Mouse (Mus musculus) neural tube, embryonic 13.5 days (tissue): Measurements from ENCODE around the gene Apoa2. TPM values are rescaled to one million over a fixed set of nuclear protein-coding genes. Genes with fewer than 3 reads are reported as not detected.

Experiments used
- ATAC-seq: fragments of 200-750 bp; cut with Nextera tagmentation; 2 replicates; pipeline ENCODE4 v1.8.0; 2017; ENCODE audit warnings: low read depth, mild to moderate bottlenecking, moderate TSS enrichment, moderate library complexity
- H3K27ac ChIP-seq: fragments of 300-500 bp; sonication (generic); replicated peaks from 2 replicates; pipeline ENCODE4 v1.5.1; 2015; ENCODE audit warnings: moderate library complexity, mild to moderate bottlenecking, inconsistent platforms
- H3K27me3 ChIP-seq: fragments of 300-500 bp; sonication (generic); 2 replicates; pipeline ENCODE4 v1.6.1; 2015; ENCODE audit warnings: mild to moderate bottlenecking, inconsistent platforms
- H3K36me3 ChIP-seq: fragments of 300-500 bp; sonication (generic); 2 replicates; pipeline ENCODE4 v1.6.1; 2015; ENCODE audit warnings: mild to moderate bottlenecking, inconsistent platforms
- H3K4me1 ChIP-seq: fragments of 300-500 bp; sonication (generic); replicated peaks from 2 replicates; pipeline ENCODE4 v1.6.1; 2015; ENCODE audit warnings: inconsistent platforms
- H3K4me2 ChIP-seq: fragments of 300-500 bp; sonication (generic); 2 replicates; pipeline ENCODE4 v1.6.1; 2015; ENCODE audit warnings: inconsistent platforms, mild to moderate bottlenecking, moderate library complexity
- H3K4me3 ChIP-seq: fragments of 300-500 bp; sonication (generic); 2 replicates; pipeline ENCODE4 v1.5.1; 2015; ENCODE audit warnings: mild to moderate bottlenecking, inconsistent platforms
- H3K9ac ChIP-seq: fragments of 300-500 bp; sonication (generic); 2 replicates; pipeline ENCODE4 v1.6.1; 2015; ENCODE audit warnings: moderate library complexity, mild to moderate bottlenecking, inconsistent platforms
- H3K9me3 ChIP-seq: fragments of 300-500 bp; sonication (generic); 2 replicates; pipeline ENCODE4 v1.6.1; 2016; ENCODE audit warnings: inconsistent platforms
- whole genome bisulfite sequencing: fragments of 180-500 bp; shearing (Covaris S2); methylation state at CpG from one replicate; pipeline ENCODE4 v1.1.7; 2015; 5-methylcytosine and 5-hydroxymethylcytosine counted together
- polyA plus RNA-seq: library from polyadenylated mRNA; unstranded; fragments of >200 nt; fragmentation: Nextera tagmentation; extraction: Ambion mirVana; gene quantifications from 2 replicates; pipeline ENCODE4 v1.2.1, GENCODE M21; 2015

Apoa2 gene
- polyA plus RNA-seq, 1 experiment from 2014 or later = 6.8 TPM

GRCm38 (mm10) chr1:171193093-171193840 lies 31.6 kb upstream of the Apoa2 start:
- no peaks in the 10 kb centered on the region for H3K9me3 ChIP-seq
- WGBS = 2% methylated on average over 18 of the region's 18 CpGs

DNA sequence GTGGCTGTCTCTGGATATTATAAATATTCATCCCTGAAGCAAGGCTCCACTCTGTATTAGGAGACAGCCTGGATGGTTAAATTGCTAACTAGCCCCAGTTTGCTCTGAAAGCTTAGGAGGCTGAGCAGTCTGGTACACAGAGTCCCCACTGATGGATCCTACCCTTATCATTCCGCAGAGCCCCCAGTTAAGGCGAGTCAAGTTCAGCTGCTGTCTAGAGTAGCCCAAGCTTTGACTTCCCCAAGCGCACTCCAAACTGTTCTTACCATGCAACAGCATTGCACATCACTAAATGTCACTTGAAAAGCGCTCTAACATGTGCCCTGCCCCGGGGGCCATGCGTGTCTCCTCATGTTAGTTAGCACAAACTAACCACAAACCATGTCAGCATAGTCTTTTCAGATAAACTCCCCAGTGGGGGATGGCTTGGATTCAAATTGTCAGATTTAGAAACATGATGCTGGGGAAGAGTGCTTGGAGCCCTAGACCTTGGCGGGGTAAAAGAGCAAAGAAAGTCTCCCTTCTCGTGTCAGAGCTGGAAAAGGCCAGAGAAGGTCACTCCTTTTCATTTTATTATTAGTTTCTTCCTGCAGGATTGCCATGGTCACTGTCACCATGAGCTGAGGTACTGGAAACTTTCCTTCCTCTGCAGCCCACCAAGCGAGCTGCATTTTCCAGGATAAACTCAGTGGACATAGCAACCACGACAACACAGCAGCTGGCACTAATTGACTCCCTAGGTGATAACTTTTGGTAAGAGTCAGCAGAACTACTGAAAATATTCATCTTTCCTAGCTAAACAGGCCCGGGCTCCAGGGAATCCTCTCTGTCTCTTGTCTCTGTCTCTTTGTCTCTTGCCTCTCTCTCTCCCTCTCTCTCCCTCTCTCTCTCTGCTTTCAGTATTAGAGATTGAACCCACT lies 30.7 kb upstream of the Apoa2 start:
- Histone ChIP-seq H3K27ac (peak overlapping the region; percentile 67), H3K4me1 (peaks cover 53% of the 10 kb centered on the region), H3K9me3 (no peaks in the 10 kb centered on the region), H3K4me2 (peak overlapping the region; percentile 93), H3K36me3 (no peaks in the 10 kb centered on the region), H3K4me3 (peak overlapping the region; percentile 49), H3K27me3 (peaks cover 69% of the 10 kb centered on the region), H3K9ac (peak overlapping the region; percentile 57; the same call in 1 of the 2 replicates)
- WGBS = 28% methylated on average over 11 of the region's 11 CpGs
- ATAC-seq = 0 out of 2 replicates have a peak, but pooled peaks have one; percentile 5

More at GRCm38 (mm10) chr1:171193093-171193840, 31.6 kb upstream of the Apoa2 start:
- peak overlapping the region; percentile 29 for H3K4me3 ChIP-seq
- peaks cover 62% of the 10 kb centered on the region for H3K4me1 ChIP-seq
- H3K27ac ChIP-seq = peak overlapping the region; percentile 67
- no peaks in the 10 kb centered on the region for H3K36me3 ChIP-seq
- H3K4me2 ChIP-seq = peak overlapping the region; percentile 93
- ATAC-seq = peak; percentile 63
- peaks cover 62% of the 10 kb centered on the region for H3K27me3 ChIP-seq
- H3K9ac ChIP-seq = peak overlapping the region; percentile 57

DNA sequence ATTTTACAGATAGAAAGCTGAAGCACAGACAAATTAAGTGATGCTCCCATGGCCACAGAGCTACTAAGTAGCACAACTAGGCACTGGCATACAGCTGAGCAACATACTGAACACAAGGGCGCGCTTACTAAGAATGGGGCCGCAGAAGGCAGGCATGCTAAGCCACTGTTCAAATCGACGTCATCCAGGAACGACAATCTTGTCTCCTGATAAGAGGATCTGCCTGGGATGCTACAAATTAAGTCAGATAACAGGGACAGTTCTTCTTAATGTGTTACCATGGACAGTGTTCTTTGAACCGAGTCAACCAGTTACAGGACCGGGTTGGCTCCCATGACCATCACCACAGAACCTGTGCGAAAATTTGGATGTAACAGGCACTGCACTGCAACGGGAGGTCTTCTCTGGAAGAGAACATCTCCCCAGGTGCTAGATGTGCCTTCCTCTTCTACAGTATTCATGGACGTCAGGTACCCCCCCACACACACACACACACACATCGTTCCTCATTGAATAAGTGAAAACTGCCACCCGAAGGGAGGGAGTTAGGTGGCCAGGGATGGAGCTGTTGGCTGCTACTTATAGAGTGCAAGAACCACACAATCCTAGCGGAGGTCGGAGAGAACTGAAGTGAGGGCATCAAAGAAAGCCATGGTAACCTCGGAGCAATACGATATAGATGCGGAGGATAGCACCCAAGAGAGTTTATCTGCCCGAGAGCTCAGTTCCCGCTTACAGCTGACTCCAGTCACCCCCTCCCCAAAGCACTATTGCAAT lies 29.6 kb upstream of the Apoa2 start:
- 6% methylated on average over 20 of the region's 20 CpGs for whole genome bisulfite sequencing
- no peak for ATAC-seq
- H3K36me3 ChIP-seq = no peaks in the 10 kb centered on the region
- peak overlapping the region; percentile 71 for H3K9ac ChIP-seq
- H3K9me3 ChIP-seq = no peaks in the 10 kb centered on the region
- H3K27ac ChIP-seq = no peak overlapping the region
- H3K4me1 ChIP-seq = peaks cover 45% of the 10 kb centered on the region
- peak overlapping the region; percentile 49 for H3K4me3 ChIP-seq
- H3K27me3 ChIP-seq = peaks cover 76% of the 10 kb centered on the region
- peak overlapping the region; percentile 93 for H3K4me2 ChIP-seq

DNA sequence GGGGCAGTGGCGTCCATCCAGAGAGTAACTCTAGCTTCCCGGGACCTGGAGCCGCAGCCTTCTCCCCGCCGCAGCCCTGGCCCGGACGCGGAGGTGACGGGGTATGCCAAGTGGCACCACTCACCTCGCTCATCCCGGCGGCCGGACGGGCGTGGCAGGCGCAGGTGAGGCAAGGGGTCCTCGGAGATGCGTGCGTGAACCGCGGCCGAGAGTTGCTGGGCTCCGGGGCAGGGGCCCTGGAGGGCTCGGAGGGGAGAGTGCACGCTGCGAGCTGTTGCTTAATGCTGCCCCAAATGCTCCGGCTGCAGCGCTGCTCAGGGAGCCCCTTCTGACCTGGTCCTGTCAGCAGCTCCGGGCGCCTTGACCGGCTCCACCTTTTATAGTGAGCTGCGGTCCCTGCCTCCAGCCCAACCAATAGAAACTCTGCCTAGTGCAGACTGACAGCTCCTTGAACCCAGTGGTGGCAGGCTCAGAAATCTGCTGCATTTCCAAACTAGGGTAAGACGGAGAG lies 28.9 kb upstream of the Apoa2 start, which contains the start of gene Pcp4l1:
Gene Pcp4l1 (minus strand): TSS at position 382 of the 511 bp plus-strand sequence.
- Histone ChIP-seq H3K4me1 (peaks cover 45% of the 10 kb centered on the region), H3K9ac (peak within 1 kb of the TSS; percentile 71), H3K36me3 (no peaks in the 10 kb centered on the region), H3K4me2 (peak within 1 kb of the TSS; percentile 93), H3K27ac (no peak within 1 kb of the TSS), H3K9me3 (no peaks in the 10 kb centered on the region), H3K27me3 (peaks cover 72% of the 10 kb centered on the region), H3K4me3 (peak within 1 kb of the TSS; percentile 49)
- ATAC-seq = peak; percentile 55; the same call in 1 of the 2 replicates
- under 1% methylated on average over 33 of the region's 33 CpGs for WGBS

- H3K4me2 ChIP-seq = no peak overlapping the region
- no peaks in the 10 kb centered on the region for H3K9me3 ChIP-seq
- H3K4me3 ChIP-seq = no peak overlapping the region
- peaks cover 19% of the 10 kb centered on the region for H3K4me1 ChIP-seq
- WGBS = 69% methylated on average over 1 of the region's 1 CpGs
- no peak overlapping the region for H3K9ac ChIP-seq
- no peak overlapping the region for H3K27ac ChIP-seq
- no peaks in the 10 kb centered on the region for H3K36me3 ChIP-seq
- H3K27me3 ChIP-seq = peaks cover 45% of the 10 kb centered on the region
- no peak for ATAC-seq
Measured at GRCm38 (mm10) chr1:171199532-171199931, 25.3 kb upstream of the Apoa2 start.

DNA sequence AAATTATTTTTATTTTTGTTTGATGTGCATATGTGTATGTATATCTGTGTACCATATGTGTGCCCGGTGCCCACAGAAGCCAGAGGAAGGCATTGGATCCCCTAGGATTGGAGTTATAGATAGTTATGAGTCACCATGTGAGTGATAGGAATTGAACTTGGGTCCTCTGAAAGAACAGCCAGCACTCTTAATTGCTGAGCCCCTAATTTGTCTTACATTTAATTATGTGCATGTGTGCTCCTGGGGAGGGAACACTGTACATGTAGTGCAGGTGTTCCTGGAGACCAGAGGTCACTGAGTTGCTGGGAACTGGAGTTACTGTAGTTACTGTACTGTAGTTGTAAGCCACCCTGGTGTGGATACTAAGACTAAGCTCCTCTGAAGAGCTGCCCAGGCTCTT lies 24.1 kb upstream of the Apoa2 start:
- Histone ChIP-seq H3K9me3 (no peaks in the 10 kb centered on the region), H3K4me3 (no peak overlapping the region), H3K9ac (no peak overlapping the region), H3K4me1 (peaks cover 6% of the 10 kb centered on the region), H3K4me2 (no peak overlapping the region), H3K27me3 (peaks cover 33% of the 10 kb centered on the region), H3K36me3 (no peaks in the 10 kb centered on the region), H3K27ac (no peak overlapping the region)
- ATAC-seq = no peak
- 92% methylated on average over 1 of the region's 1 CpGs for WGBS

DNA sequence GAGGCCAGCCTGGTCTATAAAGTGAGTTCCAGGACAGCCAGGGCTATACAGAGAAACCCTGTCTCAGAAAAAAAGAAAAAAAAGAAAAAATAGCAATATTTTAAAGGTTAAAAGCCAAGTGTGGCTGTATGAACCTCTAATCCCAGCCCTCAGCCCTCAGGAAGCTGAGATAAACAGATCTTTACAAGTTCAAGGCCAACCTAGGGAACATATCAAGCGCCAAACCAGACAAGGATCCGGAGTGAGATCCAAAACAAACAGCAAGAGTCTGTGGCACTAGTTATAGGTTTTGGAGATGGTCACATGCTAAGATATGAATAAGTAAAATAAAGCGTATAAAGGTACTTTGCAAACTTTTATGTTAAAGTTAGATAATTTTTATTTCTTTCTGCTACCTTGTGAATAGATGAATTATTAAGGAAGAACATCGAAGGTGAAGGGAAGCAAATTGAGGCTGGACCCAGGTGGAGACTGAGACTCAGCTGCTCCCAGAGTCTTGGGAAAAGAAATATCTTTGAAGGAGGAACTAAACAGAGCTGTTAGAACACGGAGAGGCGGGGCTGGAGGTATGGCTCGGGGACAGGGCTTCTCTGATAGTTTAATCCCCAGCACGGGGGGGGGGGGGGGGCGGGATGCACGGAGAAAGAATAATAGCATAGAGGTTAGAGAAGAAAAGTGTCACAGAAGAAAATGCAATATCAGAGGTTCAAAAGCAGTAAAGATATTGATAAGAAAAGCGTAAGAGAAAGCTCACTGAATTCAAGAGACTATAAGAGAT lies 21.2 kb upstream of the Apoa2 start:
- H3K4me2 ChIP-seq = no peak overlapping the region
- H3K4me1 ChIP-seq = no peaks in the 10 kb centered on the region
- H3K27ac ChIP-seq = no peak overlapping the region
- WGBS = 66% methylated on average over 10 of the region's 11 CpGs
- no peak overlapping the region for H3K9ac ChIP-seq
- H3K9me3 ChIP-seq = no peaks in the 10 kb centered on the region
- H3K36me3 ChIP-seq = no peaks in the 10 kb centered on the region
- no peak overlapping the region for H3K4me3 ChIP-seq
- H3K27me3 ChIP-seq = peaks cover 12% of the 10 kb centered on the region
- no peak for ATAC-seq

DNA sequence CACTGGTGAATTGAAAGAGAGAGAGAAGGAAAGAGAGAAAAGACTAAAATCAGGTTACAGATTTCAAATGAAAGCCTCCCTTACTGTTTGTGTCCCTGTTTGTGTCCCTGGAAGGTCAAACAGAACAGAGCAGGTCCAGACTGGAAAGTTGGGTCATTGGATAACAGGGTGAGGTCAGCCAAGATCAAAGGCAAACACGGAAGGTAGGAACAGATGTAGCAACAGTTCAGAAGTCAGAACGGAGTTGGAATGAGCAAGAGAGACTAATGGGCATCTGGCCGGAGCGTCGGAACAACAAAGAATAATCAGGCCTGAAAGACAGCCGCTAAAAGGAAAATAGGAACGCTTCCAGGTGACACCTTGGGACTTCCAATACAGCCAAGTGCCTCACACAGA lies 20.6 kb upstream of the Apoa2 start:
- no peaks in the 10 kb centered on the region for H3K36me3 ChIP-seq
- 76% methylated on average over 7 of the region's 7 CpGs for WGBS
- H3K27me3 ChIP-seq = peaks cover 6% of the 10 kb centered on the region
- H3K27ac ChIP-seq = no peak overlapping the region
- H3K4me3 ChIP-seq = no peak overlapping the region
- no peak for ATAC-seq
- H3K9me3 ChIP-seq = no peaks in the 10 kb centered on the region
- H3K4me2 ChIP-seq = no peak overlapping the region
- no peak overlapping the region for H3K9ac ChIP-seq
- H3K4me1 ChIP-seq = no peaks in the 10 kb centered on the region

DNA sequence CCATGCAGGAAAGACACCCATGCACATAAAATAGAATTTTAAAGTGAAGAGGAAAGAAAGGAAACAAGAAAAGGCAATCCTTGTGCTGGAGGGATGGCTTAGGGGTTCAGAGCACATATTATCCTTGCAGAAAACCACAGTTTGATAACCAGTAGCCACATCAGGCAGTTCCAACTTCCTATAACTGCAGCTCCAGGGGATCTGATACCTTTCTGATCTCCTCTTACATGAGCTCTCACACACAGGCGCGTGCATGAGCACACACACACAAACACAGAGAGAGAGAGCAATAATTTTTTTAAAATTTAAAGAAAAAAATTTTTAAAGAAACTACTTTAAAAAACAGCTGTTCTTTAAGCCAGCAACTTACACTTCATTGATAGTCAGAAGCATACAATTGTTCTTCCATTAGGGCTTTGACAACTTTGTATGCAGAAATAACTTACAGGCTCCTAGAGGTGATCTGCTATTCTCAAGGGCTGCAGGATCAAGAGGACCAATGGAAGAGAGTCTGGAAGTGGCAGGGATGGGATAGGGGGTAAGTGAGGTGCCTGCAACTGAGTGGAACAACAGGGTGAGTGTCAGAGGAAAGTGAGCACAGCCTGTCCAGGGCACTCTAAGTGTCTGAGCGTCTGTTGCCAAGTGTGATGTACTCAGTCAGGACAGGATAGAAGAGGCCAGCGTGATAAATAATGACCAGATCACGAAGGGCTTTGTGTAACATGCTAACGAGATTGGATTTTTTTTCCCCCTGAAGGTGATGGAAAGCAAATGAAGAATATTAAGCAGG lies 19.0 kb upstream of the Apoa2 start:
- Histone ChIP-seq H3K4me3 (no peak overlapping the region), H3K9me3 (no peaks in the 10 kb centered on the region), H3K4me2 (no peak overlapping the region), H3K27me3 (no peaks in the 10 kb centered on the region), H3K36me3 (no peaks in the 10 kb centered on the region), H3K27ac (no peak overlapping the region), H3K4me1 (no peaks in the 10 kb centered on the region), H3K9ac (no peak overlapping the region)
- ATAC-seq = no peak
- WGBS = 64% methylated on average over 6 of the region's 6 CpGs

DNA sequence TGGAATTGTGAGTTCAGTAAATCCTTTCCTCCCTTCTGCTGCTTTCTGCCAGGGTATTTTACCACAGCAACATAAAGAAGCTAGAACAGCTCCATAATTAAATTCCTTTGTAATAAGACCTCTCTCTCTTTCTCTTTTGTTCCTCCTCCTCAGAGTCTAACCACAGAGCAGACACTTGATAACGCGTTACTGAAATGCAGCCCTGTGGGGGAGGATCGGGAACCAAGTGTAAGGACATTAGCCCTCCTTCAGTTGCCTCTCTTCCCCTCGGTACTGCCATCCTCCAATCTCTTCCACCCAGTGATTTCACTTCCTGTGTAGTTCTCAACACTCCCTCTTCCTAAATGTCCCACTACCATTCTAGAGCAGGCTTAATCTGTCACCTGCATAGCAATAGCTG lies 15.4 kb upstream of the Apoa2 start:
- no peak overlapping the region for H3K9ac ChIP-seq
- 20% methylated on average over 4 of the region's 4 CpGs for WGBS
- no peak overlapping the region for H3K4me3 ChIP-seq
- no peak overlapping the region for H3K4me2 ChIP-seq
- no peaks in the 10 kb centered on the region for H3K4me1 ChIP-seq
- no peak for ATAC-seq
- H3K27me3 ChIP-seq = 0 out of 2 replicates have a peak, but pooled peaks cover 5% of the 10 kb centered on the region
- no peak overlapping the region for H3K27ac ChIP-seq
- no peaks in the 10 kb centered on the region for H3K9me3 ChIP-seq
- no peaks in the 10 kb centered on the region for H3K36me3 ChIP-seq
